Mouse (Mus musculus): Measurements from ENCODE around the gene Snx6.
"Not testable (repeated sequence)": the region's sequence is repeated elsewhere in the genome, so short reads cannot be mapped to it uniquely, and the experiment has no call there.

Gene Snx6

GRCm38 (mm10) chr12:54805254-54806002, 9.9 kb upstream of the Snx6 start:
- no peak for DNase-seq (ENCODE audit: extremely low read depth, insufficient read length, low spot score)

- no peak for DNase-seq (ENCODE audit: extremely low read depth, insufficient read length, low spot score)
Measured at GRCm38 (mm10) chr12:54803531-54803930, 8.0 kb upstream of the Snx6 start.

GRCm38 (mm10) chr12:54796516-54797195, 1.2 kb upstream of the Snx6 start:
- DNase-seq (ENCODE audit: extremely low read depth, insufficient read length, low spot score) = no peak

- DNase-seq (ENCODE audit: extremely low read depth, insufficient read length, low spot score) = no peak
Measured at GRCm38 (mm10) chr12:54794392-54794791, 1.1 kb downstream of the Snx6 start.

GRCm38 (mm10) chr12:54791465-54791864, 4.0 kb downstream of the Snx6 start:
- DNase-seq (ENCODE audit: extremely low read depth, insufficient read length, low spot score) = no peak

GRCm38 (mm10) chr12:54789346-54790143, 6.0 kb downstream of the Snx6 start:
- DNase-seq (ENCODE audit: extremely low read depth, insufficient read length, low spot score) = no peak

- DNase-seq (ENCODE audit: extremely low read depth, insufficient read length, low spot score) = no peak
Measured at GRCm38 (mm10) chr12:54763624-54764023, 31.9 kb downstream of the Snx6 start.

- no peak for DNase-seq (ENCODE audit: extremely low read depth, insufficient read length, low spot score)
Measured at GRCm38 (mm10) chr12:54760676-54761075, 34.8 kb downstream of the Snx6 start.

- DNase-seq (ENCODE audit: extremely low read depth, insufficient read length, low spot score) = no peak
Measured at GRCm38 (mm10) chr12:54758846-54759245, 36.7 kb downstream of the Snx6 start.

- no peak for DNase-seq (ENCODE audit: extremely low read depth, insufficient read length, low spot score)
Measured at GRCm38 (mm10) chr12:54748647-54749046, 46.9 kb downstream of the Snx6 start.

- DNase-seq (ENCODE audit: extremely low read depth, insufficient read length, low spot score) = not testable (repeated sequence)
Measured at GRCm38 (mm10) chr12:54738661-54739243, 56.8 kb downstream of the Snx6 start.

- not testable (repeated sequence) for DNase-seq (ENCODE audit: extremely low read depth, insufficient read length, low spot score)
Measured at GRCm38 (mm10) chr12:54737891-54738660, 57.4 kb downstream of the Snx6 start.

- not testable (repeated sequence) for DNase-seq (ENCODE audit: extremely low read depth, insufficient read length, low spot score)
Measured at GRCm38 (mm10) chr12:54734307-54735131, 61.0 kb downstream of the Snx6 start.

- not testable (repeated sequence) for DNase-seq (ENCODE audit: extremely low read depth, insufficient read length, low spot score)
Measured at GRCm38 (mm10) chr12:54729140-54730059, 66.1 kb downstream of the Snx6 start.

GRCm38 (mm10) chr12:54718871-54719786, 76.4 kb downstream of the Snx6 start:
- not testable (repeated sequence) for DNase-seq (ENCODE audit: extremely low read depth, insufficient read length, low spot score)

- DNase-seq (ENCODE audit: extremely low read depth, insufficient read length, low spot score) = not testable (repeated sequence)
Measured at GRCm38 (mm10) chr12:54717516-54717915, 78.0 kb downstream of the Snx6 start.

Measured in 3134 (cell line).